Mouse (Mus musculus) embryonic fibroblast, embryonic 13.5 days (primary cell): ENCODE measurements around the gene Olfr91.

Experiments used
- CTCF ChIP-seq: IDR thresholded peaks from 2 replicates; pipeline ENCODE4 v1.5.1; 2011; ENCODE audit warnings: mild to moderate bottlenecking, control low read depth, low read length, moderate library complexity, borderline replicate concordance; ENCODE audit not compliant: insufficient read depth
- POLR2A ChIP-seq: IDR thresholded peaks from 2 replicates; pipeline ENCODE4 v1.6.1; 2011; ENCODE audit warnings: low read depth, mild to moderate bottlenecking, control low read depth, low read length, moderate library complexity

- TF ChIP-seq CTCF = no peak
- TF ChIP-seq POLR2A = no peak
These were observed 32.1 kb downstream of the Olfr91 start for GRCm38 (mm10) chr17:37065993-37066392.
